Mouse (Mus musculus): ENCODE results near the gene Tnpo2.

Tnpo2 gene

DNA sequence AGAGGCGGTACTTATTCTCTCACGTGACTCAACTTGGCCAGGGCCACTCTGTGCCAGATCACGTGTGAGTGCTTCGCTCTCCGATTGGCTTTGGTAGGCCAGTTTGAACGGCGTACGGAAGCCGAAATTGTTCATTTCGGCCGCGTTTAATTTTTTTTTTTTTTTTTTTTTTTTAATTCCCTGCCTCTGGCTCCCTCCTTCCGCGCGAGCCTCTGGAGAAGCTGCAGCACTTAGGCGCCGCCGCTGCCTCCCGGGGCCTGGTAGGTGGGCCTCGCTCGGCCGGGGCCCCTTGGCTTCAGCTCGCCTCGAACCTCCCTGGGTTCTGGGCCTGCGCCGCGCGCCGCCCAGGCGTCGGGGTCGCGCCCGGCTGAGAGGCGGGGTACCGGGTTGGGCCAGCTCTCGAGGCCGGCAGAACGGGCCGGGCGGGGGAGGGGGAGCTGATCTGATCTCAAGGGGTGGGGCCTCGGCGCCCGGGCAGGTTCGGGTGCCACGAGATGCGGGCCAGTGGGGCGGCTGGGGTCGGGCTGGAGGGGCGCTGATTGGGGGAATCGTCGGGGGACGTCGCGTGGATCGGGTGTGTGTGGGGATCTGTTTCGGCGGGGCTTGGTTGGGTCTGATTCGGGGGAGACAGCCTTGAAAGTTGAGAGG, at the start of gene Tnpo2:
Tnpo2 (plus strand) TSS at position 198 of the 648 bp plus-strand sequence.
- DNase-seq (ENCODE audit: low spot score) = peak; percentile 93

DNA sequence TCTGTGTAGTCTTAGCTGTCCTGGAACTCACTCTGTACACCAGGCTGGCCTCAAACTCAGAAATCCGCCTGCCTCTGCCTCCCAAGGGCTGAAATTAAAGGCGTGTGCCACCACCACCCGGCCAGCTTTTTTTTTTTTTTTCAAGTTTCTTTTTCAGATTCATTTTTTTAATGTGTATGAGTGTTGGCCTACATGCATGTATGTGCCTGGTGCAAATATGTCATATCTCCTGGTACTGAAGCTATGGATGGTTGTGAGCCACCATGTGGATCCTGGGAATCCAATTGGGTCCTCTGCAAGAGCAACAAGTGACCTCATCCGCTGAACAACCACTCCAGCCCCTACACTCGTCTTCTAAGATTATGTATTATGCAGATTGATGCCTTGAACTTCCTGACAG, 49.3 kb upstream of the Tnpo2 start:
- DNase-seq (ENCODE audit: low spot score) = no peak

DNA sequence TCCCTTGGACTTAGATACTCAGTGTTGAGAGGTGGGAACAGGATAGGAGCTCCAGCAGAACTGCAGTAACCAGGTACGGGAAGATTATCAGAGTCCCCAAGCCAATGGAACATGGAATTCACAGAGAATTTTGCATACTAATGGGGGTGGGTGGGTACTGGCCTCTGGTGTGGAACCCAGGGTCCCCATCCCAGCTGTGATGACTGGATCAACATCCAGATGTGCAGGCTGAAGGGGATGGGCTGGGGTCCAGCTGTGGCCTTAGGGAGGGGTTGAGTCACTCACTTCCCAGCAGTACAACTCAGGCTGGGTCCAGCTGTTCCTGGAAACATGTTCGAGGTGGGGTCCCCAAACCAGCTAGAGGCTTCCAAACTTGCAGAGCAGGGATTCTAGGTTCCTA, 48.8 kb upstream of the Tnpo2 start:
- no peak for DNase-seq (ENCODE audit: low spot score)

DNA sequence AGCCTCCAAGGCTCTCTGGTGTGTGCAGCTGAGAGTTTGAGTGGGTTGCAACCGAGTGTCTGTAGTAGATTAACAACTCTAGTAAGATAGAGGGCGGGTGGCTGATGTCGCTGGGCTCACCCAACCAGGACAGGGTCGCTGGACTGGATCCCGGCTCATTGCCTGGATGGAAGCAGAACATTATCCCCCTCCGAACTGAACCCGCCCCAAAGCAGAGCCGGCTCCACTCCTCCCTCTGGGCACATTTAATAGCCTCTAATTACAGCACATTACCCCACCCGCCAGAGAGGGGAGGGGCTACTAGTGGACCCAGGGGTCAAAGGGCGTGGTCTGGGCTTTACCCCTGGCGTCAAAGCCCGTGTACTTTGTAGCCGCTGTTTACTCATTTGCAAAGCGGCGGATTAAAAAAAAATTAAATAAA, 47.4 kb upstream of the Tnpo2 start:
- no peak for DNase-seq (ENCODE audit: low spot score)

DNA sequence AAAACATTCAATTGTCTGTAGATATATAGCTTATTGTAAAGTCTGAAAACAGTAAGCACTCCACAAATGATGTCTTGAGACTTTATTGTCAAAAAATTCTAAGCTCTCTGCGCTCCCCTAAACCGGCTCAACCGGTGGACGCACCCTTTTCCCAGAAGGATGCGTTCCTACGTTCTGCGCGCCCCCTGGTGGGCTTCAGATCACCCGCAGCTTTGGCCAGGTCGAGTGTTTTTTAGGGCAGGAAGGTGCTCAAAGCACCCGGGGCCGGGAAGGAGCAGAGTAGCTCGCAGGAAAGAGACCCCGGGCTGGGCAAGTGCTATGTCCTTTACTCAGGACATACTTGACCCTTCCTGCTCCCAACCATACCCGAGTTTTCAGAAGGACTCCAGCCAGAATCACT, 46.9 kb upstream of the Tnpo2 start:
- DNase-seq (ENCODE audit: low spot score) = peak; percentile 85

DNA sequence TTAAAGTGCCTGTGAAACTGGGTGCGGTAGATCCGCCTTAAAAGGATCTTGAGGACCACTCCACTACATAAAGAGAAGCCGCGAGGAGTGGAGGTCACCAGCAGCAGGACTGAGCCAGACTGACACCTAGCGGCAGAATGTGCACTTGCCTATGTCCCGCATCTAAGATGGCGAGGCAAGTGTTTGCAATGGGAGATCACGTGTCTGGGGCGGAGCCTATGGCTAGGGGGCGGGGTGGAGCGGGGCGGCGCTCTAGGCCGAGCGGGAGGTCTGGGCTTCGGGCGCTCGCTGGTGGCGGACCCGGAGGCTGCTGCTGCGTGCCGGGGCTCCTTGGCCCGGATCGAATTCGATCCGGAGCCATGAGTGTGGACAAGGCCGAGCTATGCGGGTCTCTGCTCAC, 46.4 kb upstream of the Tnpo2 start, which contains the start of gene Hook2:
Hook2 (plus strand) TSS at position 255 of the 400 bp plus-strand sequence.
- peak; percentile 94 for DNase-seq (ENCODE audit: low spot score)

DNA sequence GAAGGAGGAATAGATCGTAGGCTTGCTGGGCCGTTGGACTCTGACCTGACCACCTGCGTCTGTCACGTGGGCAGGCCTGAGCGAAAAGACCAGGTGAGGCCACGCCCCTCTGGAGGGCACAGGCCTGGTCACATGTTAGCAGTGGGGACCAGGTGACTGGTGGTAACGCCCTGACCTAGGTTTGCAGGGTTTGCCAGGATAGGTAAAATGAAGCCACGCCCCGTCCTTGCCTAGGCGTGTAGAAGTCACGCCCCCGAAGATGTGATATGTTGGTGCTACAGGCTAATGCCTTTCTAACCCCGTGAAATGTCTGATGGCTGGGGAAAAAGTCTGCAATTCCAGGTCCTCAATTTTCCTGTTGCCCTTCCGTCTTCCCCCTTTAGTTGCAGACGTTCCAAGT, 45.9 kb upstream of the Tnpo2 start:
- no peak for DNase-seq (ENCODE audit: low spot score)

DNA sequence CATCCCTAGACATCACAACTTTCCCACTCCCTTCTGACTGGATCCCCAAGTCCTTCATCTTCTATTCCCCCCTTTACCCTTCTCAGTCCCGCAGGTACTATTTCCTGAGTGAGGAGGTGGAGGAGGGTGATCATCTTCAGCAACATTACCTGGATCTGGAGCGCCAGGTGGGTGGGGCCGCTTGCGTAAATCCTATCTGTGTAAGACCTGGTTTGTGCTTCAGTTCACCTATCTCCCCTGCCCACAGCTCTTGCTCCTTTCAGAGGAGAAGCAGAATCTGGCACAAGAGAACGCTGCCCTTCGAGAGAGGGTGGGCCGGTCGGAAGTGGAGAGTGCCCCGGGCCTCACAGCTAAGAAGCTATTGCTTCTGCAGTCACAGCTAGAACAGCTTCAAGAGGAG, 42.3 kb upstream of the Tnpo2 start:
- no peak for DNase-seq (ENCODE audit: low spot score)

DNA sequence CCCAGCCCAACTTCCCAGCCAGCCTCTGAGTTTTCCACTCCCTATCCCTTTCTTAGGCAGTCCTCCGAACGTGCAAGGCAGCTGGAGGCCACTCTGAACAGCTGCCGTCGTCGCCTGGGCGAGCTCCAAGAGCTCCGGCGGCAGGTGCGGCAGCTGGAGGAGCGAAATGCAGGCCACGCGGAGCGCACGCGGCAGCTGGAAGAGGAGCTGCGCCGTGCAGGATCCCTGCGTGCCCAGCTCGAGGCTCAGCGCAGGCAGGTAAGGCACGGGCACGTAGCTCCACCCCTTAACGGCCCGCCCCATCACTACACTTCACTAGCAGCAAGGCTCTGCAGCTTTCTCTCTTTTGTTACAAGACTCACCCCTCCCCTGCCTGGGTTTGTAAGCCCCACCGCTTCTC, 41.0 kb upstream of the Tnpo2 start:
- DNase-seq (ENCODE audit: low spot score) = no peak

DNA sequence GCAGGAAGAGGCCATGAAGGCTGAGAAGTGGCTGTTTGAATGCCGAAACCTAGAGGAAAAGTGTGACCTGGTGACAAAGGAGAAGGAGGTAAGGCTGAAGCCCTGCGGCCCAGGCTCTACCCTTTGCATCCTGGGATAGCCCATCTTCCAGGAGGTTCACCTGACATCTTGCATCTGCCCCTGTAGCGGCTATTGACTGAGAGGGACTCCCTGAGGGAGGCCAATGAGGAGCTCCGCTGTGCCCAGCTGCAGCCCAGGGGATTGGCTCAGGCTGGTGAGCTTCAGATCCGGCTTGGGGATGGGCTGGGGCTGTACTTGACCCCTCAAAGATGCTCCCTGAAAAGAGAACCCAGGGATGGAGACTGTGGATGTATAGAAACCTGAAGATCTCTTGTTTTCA, 39.7 kb upstream of the Tnpo2 start:
- DNase-seq (ENCODE audit: low spot score) = no peak

DNA sequence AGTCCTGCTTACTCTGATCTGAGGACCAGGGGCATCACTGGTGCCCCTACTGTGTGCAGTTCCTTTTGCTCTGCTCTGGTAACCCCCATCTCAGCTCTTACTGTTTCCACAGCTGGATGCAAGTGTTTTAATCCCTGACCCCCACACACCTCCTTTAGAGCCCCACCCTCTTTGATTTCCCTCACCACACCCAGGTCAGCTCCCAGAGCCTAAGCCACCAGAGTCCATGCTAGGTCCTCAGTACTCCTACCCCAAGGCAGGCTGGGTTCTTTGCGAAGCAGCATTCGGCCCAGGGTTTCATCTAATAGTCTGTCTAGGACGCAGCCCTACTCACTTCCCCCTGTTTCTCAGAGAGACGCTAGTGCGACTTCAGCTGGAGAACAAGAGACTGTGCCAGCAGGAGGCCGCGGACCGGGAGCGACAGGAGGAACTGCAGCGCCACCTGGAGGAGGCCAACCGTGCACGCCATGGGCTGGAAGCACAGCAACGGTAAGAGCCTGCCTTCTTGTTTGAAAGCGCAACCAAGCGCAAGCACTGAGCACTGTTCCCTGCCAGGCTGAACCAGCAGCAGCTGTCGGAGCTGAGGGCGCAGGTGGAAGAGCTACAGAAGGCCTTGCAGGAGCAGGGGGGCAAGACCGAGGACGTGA, 38.9 kb upstream of the Tnpo2 start:
- peak; percentile 76 for DNase-seq (ENCODE audit: low spot score)

DNA sequence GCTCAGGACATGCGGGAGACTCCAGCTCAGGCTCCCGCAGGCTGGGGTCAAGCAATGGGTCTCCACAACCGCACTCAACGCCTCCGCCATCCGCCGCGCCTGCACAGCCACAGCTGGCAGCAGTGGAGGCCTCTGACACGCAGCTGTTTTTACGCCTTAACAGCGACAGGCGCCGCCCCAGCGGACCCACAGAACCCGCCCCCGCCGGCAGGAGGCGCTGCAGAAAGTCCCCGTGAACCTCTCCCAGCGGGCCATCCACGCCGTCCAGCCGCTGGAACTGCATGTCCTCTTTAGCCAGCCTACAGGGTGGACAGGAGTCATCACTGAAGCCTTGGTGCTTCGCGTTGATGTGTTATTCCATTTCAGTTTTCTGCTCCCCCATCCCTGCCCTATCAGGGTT, 29.0 kb upstream of the Tnpo2 start:
- no peak for DNase-seq (ENCODE audit: low spot score)

DNA sequence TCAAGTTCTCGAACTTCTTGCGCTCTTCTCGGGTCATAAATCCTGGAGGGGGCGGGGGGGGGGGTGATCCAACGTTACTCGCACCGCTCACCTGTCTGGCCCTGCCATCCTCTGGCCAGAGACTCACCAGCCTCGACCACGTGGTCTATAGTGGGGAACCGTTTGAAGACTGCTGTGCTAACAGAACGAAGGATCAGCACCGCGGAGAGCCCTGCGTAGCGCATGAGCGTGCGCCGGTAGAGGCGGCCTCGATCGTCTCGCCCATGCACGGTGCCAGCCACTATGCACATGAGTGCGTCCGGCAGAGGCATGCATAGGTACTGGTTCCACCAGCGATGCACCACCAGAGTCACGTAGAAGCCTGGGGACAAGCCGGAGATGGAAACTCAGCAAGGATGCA, 25.5 kb upstream of the Tnpo2 start:
- DNase-seq (ENCODE audit: low spot score) = no peak

DNA sequence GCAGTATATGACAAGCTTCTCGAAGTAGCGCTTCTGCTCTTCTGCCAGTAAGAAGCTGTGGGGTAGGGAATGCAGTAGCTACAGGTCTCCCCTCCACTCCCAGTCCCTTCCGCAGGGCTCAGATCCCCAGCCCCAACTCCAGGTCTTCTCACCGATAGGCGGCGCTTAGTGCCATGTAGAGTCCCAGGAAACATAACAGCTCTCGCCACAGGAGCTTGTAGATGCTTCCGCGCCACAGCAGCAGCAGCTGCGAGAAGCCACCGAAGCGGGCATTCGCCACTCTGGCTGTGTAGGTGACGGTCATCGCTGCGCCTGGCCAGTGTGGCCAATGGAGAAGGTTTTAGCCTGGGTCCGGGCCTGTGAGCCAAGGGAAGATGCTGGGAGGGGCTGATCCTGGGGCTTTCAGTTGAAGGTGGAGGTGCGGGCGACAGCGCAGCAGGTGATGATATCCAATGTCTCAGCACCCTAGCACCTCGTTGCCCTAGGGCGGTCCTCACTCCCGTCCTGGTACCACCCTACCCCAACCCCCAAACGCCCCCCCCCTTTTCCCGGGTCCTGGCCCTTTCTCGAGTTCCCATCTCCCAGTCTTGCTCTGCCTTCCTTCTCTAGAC, 23.4 kb upstream of the Tnpo2 start:
- DNase-seq (ENCODE audit: low spot score) = peak; percentile 67

DNA sequence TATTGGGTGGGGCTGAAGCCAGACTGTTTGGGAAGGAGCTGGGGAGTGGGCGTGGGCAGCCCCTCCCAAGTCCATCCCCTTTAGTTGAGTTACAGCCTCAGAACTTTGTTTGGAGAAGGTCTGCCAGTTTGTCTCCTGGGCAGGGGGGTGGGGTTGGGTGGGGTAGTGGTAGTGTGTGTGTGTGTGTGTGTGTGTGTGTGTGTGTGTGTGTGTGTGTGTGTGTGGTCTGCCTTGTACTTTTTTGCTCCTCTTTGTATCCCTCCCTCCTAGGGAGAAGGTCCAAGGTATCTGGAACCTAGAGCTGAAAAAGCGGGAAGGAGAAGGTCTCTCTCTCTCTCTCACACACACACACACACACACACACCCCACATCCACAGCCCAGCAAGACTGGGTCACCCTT, 22.3 kb upstream of the Tnpo2 start, which contains the start of gene Best2:
Best2 (minus strand) TSS at position 101 of the 400 bp plus-strand sequence.
- DNase-seq (ENCODE audit: low spot score) = no peak

DNA sequence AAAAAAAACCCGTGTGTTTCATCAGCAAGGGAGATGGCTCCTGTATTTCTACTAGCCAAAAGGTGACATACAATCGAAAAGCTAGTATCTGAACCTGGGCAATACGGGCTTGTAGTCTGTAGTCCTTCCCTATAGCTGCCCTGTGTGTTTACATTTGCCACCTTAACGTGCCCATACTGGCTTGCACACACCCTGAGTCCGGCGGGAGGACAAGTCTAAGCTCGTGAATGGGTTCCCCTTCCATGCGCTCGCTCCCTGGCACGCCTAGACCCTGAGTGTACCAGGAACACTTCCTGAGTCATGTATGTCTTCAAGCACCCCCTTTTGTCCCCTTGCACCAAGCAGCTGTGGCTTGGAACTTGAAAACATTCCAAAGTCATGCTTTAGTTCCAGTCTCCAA, 20.0 kb upstream of the Tnpo2 start:
- DNase-seq (ENCODE audit: low spot score) = no peak

DNA sequence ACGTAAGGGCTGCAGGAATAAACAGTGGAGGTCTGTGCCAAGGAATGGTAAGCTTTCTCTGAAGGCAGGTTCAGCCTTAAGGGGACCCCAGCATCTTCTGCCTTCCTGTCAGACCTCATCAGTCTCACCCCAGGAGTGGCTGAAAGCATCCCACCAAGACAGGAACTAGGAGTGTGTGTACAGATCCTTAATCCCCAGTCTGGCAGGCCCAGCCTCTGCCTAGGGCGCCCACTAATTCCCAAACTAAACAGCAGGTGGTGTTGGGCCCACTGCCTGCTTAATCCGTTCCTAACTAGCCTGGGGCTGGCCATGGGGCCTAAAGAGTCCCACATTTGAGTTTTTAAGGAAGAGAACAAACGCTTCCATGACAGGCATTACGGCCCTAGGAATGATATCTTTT, 19.5 kb upstream of the Tnpo2 start:
- no peak for DNase-seq (ENCODE audit: low spot score)

DNA sequence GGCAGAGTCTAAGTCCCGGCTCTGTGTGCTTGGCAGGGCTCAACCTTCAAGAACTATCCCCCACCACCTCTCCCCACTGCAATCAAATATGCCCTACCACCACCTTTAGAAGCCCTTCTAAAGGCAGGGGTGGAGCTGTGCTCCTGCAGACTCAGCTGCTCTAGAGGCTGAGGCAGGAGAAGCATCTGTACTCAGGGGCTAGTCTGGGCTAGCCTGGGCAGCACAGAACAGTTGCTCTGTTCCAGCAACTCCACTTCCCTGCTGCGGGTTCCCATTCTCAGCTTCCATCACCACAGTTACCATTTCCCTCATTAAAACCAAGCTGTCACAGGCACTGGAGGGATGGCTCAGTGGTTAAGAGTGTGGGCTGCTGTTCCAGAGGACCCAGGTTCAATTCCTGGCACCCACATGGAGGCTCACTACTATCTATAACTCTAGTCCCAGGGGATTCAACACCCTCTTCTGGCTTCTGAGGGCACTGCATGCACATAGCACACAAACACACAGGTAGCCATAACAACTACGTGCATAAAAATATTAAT, 15.1 kb upstream of the Tnpo2 start:
- DNase-seq (ENCODE audit: low spot score) = no peak

DNA sequence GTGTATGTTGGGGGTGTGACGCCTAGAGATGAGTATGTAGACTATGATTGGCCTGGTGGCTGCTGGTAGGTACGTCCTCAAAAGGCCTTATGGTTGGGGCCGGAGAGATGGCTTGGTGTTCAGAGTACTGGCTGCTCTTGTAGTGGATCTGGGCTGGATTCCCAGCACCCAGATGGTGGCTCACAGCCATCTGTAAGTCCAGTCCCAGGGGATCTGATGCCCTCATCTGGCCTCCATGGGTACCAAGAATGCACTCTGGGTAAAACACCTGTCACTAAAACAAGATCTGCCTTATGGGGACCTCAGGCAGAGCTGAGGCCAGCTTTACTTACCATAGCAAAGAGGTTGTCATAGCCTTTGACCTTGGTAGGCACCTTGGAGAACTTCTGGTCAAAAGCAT, 12.9 kb upstream of the Tnpo2 start:
- DNase-seq (ENCODE audit: low spot score) = no peak

DNA sequence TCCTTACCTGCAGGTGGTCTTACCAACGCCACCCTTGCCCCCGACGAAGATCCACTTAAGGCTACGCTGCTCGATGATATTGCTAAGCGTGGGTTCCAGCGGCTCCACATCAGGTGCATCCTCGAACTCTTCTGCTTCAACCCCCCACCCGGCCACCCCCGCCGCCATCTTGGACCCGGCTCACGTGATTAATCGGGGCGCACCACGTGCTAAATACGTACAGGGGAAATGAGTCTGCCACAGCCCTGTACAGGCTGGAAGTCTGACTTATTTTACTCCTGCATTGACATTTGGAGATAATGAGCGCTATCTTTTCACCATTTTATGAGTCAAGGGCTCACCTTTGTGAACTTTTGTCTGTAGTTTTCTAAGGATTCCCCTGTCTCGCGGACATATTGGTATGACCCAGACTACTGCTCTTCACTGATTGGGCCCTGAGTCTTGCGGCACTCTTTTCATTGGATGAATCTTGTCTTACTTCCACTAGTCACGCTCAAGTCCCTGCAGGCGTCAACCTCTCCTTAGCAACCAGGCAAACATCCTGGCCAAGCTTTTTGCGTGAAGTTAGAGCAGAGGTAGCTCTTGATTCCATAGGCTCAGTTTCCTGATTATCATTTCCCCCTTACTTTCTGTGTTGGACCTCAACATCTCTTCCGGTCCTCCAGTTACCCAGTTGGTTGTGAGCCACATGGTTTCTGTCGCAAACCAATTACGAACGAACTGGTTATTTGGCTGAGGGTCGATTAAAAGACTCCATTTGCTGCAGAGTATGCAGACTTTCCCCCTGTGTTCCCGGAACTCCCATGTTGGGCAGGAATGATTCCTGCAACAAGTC, 11.4 kb upstream of the Tnpo2 start, which contains the start of gene Asna1:
Asna1 (minus strand) TSS at position 184 of the 835 bp plus-strand sequence.
- DNase-seq (ENCODE audit: low spot score) = peak; percentile 89

DNA sequence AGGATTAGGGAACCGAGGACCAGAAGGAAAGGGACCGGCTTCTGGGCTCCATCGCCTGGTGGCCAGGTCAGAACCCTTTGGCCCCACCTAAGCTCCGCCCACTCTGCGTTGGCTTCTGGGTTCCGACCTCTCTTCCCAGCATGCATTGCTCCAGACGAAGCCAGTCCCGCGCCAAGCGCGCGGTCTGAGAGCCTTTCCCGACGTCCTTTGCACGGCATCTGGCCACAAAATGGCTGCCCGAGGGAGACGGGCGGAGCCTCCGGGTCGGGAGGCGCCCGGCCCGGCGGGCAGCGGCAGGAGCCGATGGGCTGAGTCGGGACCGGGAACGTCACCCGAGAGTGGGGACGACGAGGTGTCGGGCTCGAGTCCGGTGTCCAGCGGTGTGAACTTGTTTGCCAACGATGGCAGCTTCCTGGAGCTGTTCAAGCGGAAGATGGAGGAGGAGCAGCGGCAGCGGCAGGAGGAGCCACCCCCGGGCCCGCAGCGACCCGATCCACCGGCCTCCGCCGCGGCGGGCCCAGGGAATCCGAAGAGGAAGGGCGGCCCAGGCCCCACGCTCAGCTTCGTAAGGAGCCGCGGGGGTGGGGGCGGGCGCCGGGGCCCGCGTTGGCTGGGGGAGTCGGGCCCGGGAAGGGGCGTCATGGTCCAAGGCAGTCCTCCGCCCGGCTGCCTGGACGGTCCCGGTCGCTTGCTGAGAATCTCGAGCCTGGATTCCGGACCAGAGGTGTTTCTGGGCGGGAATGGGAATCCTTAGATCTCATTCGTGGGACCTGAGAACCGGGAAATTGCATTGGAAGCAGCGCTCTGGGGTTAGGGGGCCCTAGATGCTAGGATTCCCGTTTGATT, 9.8 kb upstream of the Tnpo2 start, which contains the start of gene Trir:
Trir (plus strand) TSS at position 154 of the 846 bp plus-strand sequence.
- peak; percentile 92 for DNase-seq (ENCODE audit: low spot score)
